Mouse (Mus musculus) limb, embryonic 14.5 days (tissue): ENCODE measurements around the gene Dmtf1. TPM values are rescaled to one million over a fixed set of nuclear protein-coding genes. Genes with fewer than 3 reads are reported as not detected.

ENCODE experiments used
- ATAC-seq: fragments of 200-750 bp; cut with Nextera tagmentation; 2 replicates; pipeline ENCODE4 v1.8.0; 2017; ENCODE audit warnings: low read depth, moderate number of reproducible peaks, moderate TSS enrichment; ENCODE audit not compliant: low FRiP score
- DNase-seq: peaks from one replicate; pipeline ENCODE4 v3.0.0-alpha.2; 2015; ENCODE audit warnings: low spot score
- H3K27ac ChIP-seq: fragments of 300-500 bp; sonication (generic); replicated peaks from 2 replicates; pipeline ENCODE4 v1.5.1; 2014; ENCODE audit warnings: low read depth, mild to moderate bottlenecking, low read length, moderate library complexity, mixed read lengths
- H3K27me3 ChIP-seq: fragments of 300-500 bp; sonication (generic); 2 replicates; pipeline ENCODE4 v1.6.1; 2014; ENCODE audit warnings: low read length, mixed read lengths; ENCODE audit not compliant: control insufficient read depth, insufficient read depth
- H3K36me3 ChIP-seq: fragments of 300-500 bp; sonication (generic); 2 replicates; pipeline ENCODE4 v1.6.1; 2014; ENCODE audit warnings: mild to moderate bottlenecking, low read length, moderate library complexity, mixed read lengths; ENCODE audit not compliant: control insufficient read depth, insufficient read depth
- H3K4me1 ChIP-seq: fragments of 300-500 bp; sonication (generic); 2 replicates; pipeline ENCODE4 v1.6.1; 2014; ENCODE audit warnings: antibody characterized with exemption, low read length, mixed read lengths; ENCODE audit not compliant: control insufficient read depth, insufficient read depth
- H3K4me2 ChIP-seq: fragments of 300-500 bp; sonication (generic); replicated peaks from 2 replicates; pipeline ENCODE4 v1.6.1; 2014; ENCODE audit warnings: low read depth, mild to moderate bottlenecking, low read length, moderate library complexity; ENCODE audit not compliant: severe bottlenecking
- H3K4me3 ChIP-seq: fragments of 300-500 bp; sonication (generic); replicated peaks from 2 replicates; pipeline ENCODE4 v1.5.1; 2014; ENCODE audit warnings: low read length
- H3K9ac ChIP-seq: fragments of 300-500 bp; sonication (generic); 2 replicates; pipeline ENCODE4 v1.6.1; 2014; ENCODE audit warnings: mild to moderate bottlenecking, low read depth, low read length, moderate library complexity; ENCODE audit not compliant: severe bottlenecking
- H3K9me3 ChIP-seq: fragments of 300-500 bp; sonication (generic); 2 replicates; pipeline ENCODE4 v1.6.1; 2016; ENCODE audit warnings: low read length; ENCODE audit not compliant: control insufficient read depth
- POLR2A ChIP-seq: fragments of 200-500 bp; IDR thresholded peaks from 2 replicates; pipeline ENCODE4 v1.8.0; 2012; ENCODE audit warnings: inconsistent platforms, mild to moderate bottlenecking, moderate library complexity, borderline replicate concordance; ENCODE audit not compliant: insufficient read depth, insufficient read length; ENCODE audit errors: extremely low read depth
- WGBS: fragments of 180-500 bp; shearing (Covaris S2); extraction: QIAGEN DNeasy Blood & Tissue Kit; methylation state at CpG from one replicate; pipeline ENCODE4 v1.1.7; 2014; 5-methylcytosine and 5-hydroxymethylcytosine counted together
- polyA plus RNA-seq, 2 experiments: library from polyadenylated mRNA; depleted of rRNA in 1 of 2; stranded (reverse) in 1 of 2; unstranded in 1 of 2; fragments of >200 nt; fragmentation: Nextera tagmentation in 1 of 2; extraction: Ambion mirVana in 1 of 2; gene quantifications; 2 replicates each; pipeline versions ENCODE4 v1.2.1 to v1.2.3; 2012 to 2014

The Dmtf1 gene
- polyA plus RNA-seq, 2 experiments, result 49.4 to 78.0 TPM

DNA sequence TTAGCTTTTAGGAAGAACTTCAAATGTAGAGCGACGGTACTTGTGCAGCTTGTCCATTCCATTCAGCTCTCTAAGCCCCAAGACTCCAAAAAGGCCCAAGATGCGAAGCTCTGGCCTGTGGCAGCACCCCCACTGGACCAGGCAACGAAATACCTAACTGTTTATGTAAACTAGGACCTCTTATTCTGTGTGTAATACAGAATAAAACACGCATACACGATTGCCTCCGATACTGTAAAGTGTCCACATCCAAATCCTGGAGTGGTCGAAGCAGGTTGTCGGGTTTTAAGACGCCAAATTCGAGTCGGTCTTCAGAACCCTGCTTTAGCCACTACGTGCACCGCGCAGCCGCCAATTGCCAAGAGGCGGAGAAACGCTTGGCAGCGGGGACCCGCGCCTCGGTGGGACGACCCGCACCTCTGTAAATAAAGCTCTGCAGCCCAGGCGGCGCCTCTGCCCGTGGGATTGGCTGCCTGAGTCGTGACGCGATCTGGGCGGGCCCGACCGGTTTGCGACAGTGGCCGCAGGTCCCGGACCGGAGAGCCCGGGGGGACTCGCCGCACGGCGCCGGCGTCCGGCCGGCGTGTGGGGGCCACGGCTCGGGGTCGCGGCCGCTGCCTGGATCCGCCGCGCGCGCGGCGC, 61.2 kb downstream of the Dmtf1 start, which contains the start of gene Tmem243:
TSS of gene Tmem243 (plus strand) at position 462 of the 642 bp plus-strand sequence.
- under 1% methylated on average over 51 of the region's 59 CpGs for WGBS
- 0 out of 2 replicates have a peak, but pooled peaks have one; percentile 29 for TF ChIP-seq POLR2A
- no peak within 1 kb of the TSS for H3K27ac ChIP-seq

DNA sequence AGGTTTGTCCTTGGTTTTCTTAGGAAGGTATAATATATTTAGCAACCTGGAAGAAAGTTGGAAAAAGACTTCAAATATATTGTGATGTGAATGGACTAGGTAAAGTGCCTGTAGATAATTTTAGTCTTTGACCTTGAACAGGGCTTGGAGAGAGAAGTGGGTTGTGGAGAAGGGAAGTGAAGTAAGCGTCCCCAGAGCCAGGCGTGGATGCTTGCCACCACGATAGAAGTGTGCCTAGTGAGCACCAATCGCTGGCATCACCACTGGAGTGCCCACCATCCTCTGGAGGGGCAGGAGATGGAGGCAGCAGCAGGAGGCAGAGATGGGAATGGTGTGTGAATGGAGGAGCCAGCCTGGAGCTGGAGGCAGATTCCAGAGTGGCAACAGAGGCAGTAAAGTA, 68.1 kb downstream of the Dmtf1 start:
- Histone ChIP-seq H3K9ac (no peak overlapping the region), H3K9me3 (peaks cover 6% of the 10 kb centered on the region; the same call in 1 of the 2 replicates), H3K4me2 (no peak overlapping the region), H3K4me1 (no peaks in the 10 kb centered on the region), H3K27ac (no peak overlapping the region), H3K36me3 (no peaks in the 10 kb centered on the region), H3K27me3 (no peaks in the 10 kb centered on the region), H3K4me3 (no peak overlapping the region)
- TF ChIP-seq POLR2A, result no peak
- ATAC-seq, result no peak
- DNase-seq, result no peak
- WGBS, result 76% methylated on average over 4 of the region's 4 CpGs

More for the DNA sequence above, 61.2 kb downstream of the Dmtf1 start, which contains the start of gene Tmem243:
- peak; percentile 86 for DNase-seq
- H3K4me1 ChIP-seq, result no peaks in the 10 kb centered on the region
- peak within 1 kb of the TSS; percentile 87 for H3K4me2 ChIP-seq
- ATAC-seq, result peak; percentile 94
- peak within 1 kb of the TSS; percentile 79 for H3K9ac ChIP-seq
- peak within 1 kb of the TSS; percentile 90 for H3K4me3 ChIP-seq
- no peaks in the 10 kb centered on the region for H3K27me3 ChIP-seq
- peaks cover 6% of the 10 kb centered on the region; the same call in 1 of the 2 replicates for H3K9me3 ChIP-seq
- no peaks in the 10 kb centered on the region for H3K36me3 ChIP-seq

DNA sequence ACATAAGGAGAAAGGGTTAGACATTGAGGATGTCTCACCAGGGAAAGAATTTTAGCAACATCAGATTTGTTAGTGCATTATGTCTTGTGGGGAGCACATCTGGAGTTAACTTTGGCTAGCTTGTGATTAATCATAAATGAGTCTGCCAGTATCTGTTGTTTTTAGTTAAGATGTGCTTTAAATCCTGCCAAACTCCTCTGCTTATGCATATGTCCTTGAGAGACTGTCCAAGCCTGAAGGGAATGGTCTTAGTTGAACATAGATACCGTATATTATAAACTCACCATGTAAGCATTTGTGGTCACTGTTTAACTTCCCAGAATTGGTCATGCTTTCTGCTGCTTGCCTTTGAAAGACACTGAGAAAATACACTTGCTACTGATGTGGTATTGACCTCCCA, 68.9 kb downstream of the Dmtf1 start:
- no peak for ATAC-seq
- H3K27me3 ChIP-seq, result no peaks in the 10 kb centered on the region
- H3K27ac ChIP-seq, result no peak overlapping the region
- WGBS, result 82% methylated on average over 1 of the region's 1 CpGs
- H3K4me2 ChIP-seq, result no peak overlapping the region
- H3K4me1 ChIP-seq, result no peaks in the 10 kb centered on the region
- no peaks in the 10 kb centered on the region for H3K36me3 ChIP-seq
- no peak overlapping the region for H3K9ac ChIP-seq
- DNase-seq, result no peak
- no peak for TF ChIP-seq POLR2A
- H3K4me3 ChIP-seq, result no peak overlapping the region
- peaks cover 6% of the 10 kb centered on the region; the same call in 1 of the 2 replicates for H3K9me3 ChIP-seq

DNA sequence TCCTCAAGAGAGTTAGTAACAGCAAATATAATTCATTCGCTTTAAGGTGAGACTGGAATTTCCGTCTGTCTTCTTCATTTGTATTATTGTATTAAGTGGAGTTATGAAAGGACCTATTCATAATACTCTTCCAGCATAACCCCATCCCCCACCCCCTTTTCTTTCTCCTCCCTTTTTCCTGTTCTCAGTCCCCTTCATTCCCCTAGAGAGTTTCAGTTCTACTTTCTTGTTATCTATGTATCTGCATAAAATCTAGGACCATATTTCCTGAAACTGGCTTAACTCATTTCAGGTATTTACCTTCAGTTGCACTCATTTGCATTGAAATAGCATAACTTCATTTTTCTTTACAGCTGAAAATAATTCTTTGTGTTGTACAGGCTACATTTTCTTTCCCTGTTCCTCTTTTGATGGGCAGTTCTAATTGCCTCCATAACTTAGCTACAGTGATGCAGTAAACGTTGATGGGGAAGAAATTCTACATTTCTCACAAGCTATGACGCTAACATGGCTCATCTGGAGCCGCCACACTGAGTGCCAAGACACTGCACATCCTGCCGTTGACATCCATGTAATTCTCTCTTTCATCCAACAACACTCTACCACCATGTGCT, 71.0 kb downstream of the Dmtf1 start:
- Histone ChIP-seq H3K4me1 (no peaks in the 10 kb centered on the region), H3K36me3 (no peaks in the 10 kb centered on the region), H3K4me2 (no peak overlapping the region), H3K27me3 (no peaks in the 10 kb centered on the region), H3K27ac (no peak overlapping the region), H3K9ac (no peak overlapping the region), H3K4me3 (no peak overlapping the region), H3K9me3 (no peaks in the 10 kb centered on the region)
- WGBS, result 79% methylated on average over 6 of the region's 6 CpGs
- DNase-seq (no peak), ATAC-seq (no peak)
- TF ChIP-seq POLR2A, result no peak

DNA sequence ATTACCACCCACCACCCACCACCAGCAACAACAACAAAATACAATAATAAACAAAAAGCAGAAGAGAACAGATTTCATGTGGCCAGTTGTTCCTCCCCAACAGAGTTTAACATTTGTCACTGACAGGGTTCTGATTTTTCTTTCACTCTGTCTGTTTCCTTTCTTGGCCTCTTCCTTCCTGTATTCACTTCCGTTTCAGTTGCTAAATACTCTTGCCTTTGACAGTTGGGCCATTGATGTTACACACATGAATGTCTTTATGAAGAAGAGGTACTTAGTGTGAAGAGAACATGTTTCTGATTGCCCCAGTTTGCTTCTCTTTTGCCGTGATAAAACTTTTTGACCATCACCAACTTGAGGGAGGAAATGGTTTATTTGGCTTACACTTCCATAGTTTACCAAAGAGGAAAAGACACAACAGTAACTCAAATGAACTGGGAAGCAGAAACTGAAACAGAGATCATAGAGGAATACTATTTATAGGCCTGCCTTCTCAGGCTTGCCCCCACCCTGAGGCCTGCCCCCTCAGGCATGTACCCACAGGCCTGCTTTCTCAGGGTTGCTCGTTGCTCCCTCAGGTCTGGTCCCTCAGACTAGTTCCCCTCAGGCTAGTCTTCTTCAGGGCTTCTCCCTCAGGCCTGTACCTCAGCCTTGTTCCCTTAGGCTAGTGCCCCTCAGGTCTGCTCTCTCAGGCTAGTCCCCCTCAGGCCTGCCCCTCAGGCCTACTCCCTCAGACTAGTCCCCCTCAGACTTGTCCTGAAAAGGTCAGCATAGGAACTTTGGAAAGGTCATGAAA, 74.5 kb downstream of the Dmtf1 start:
- Histone ChIP-seq H3K36me3 (no peaks in the 10 kb centered on the region), H3K9ac (no peak overlapping the region), H3K4me1 (no peaks in the 10 kb centered on the region), H3K27me3 (no peaks in the 10 kb centered on the region), H3K4me3 (no peak overlapping the region), H3K4me2 (no peak overlapping the region), H3K9me3 (no peaks in the 10 kb centered on the region), H3K27ac (no peak overlapping the region)
- ATAC-seq (no peak), DNase-seq (no peak)
- WGBS, result 78% methylated on average over 3 of the region's 3 CpGs
- no peak for TF ChIP-seq POLR2A
